Mouse (Mus musculus) neutrophil, adult 83 days (primary cell): Measurements from ENCODE around the gene Casd1. TPM values are rescaled to one million over a fixed set of nuclear protein-coding genes. Genes with fewer than 3 reads are reported as not detected.

ENCODE experiments used
- total RNA-seq, 2 experiments: library from RNA; stranded (reverse); gene quantifications; one replicate each; pipeline ENCODE4 v1.2.4; 2023

Casd1 gene
- total RNA-seq, result 10 to 100 TPM; 17.3 to 18.9 TPM

GRCm38 (mm10) chr6:4600658-4601296 is at the start of gene Casd1:
Gene Casd1, plus strand, starts transcription at chr6:4600839.

Other genes starting within 250 kb of the Casd1 start
- 100 to 1,000 TPM; 192 to 255 TPM for gene Col1a2, start 96.0 kb upstream of the Casd1 start, total RNA-seq
- gene Sgce, start 146.4 kb downstream of the Casd1 start, total RNA-seq, result under 1 TPM; 0.22 to 0.40 TPM
- under 1 TPM; 0.09 TPM for gene Peg10, start 146.5 kb downstream of the Casd1 start, total RNA-seq